Mouse (Mus musculus): ENCODE measurements around the gene Bcs1l. TPM values are rescaled to one million over a fixed set of nuclear protein-coding genes. Genes with fewer than 3 reads are reported as not detected.

Gene Bcs1l
- polyA plus RNA-seq (2017; shearing (Covaris generic)): 10 to 100 TPM in 1 of 2 experiments, 1 to 10 TPM in 1; 9.8 to 11.9 TPM

DNA sequence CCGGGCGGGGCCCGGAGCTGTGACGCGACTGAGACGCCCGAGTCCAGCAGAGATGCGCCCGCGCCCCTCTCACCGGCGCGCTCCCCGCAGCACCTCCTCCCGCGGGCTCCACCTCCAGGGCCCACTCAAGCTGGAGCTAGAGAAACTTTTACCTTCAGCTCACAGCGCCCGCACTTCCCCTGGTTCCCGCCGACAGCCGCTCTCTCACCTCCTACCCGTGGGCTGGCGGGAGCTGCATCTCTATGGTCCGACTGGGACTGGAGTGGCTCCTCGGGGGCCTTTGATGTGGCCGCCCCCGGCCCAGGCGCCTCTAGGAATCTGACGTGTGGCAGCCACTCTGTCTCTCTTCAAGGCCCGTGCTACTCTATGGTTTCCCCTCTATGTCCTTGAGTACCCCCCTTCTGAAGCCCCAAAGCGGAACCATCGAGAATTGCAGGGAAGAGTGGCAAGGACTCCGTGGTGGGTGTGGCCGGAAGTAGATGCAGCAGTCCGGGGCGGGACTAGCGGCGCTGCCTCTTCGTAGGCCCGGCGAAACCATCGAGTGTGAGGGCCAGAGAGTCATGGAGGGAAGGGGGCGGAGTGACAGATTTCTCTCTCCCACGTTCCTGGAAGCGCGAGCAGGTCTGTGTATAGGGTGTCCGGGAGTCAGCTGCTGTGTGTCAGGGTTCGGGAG, at the start of gene Bcs1l, which contains the start of gene Zfp142:
Gene Bcs1l, plus strand, starts transcription at position 517 of the 673 bp plus-strand sequence.
Gene Zfp142, minus strand, starts transcription at position 474 of the 673 bp plus-strand sequence.

GRCm38 (mm10) chr1:74542451-74542961, 45.6 kb upstream of the Bcs1l start, which contains the start of gene Plcd4:
TSS of gene Plcd4 (plus strand) at chr1:74542888.

DNA sequence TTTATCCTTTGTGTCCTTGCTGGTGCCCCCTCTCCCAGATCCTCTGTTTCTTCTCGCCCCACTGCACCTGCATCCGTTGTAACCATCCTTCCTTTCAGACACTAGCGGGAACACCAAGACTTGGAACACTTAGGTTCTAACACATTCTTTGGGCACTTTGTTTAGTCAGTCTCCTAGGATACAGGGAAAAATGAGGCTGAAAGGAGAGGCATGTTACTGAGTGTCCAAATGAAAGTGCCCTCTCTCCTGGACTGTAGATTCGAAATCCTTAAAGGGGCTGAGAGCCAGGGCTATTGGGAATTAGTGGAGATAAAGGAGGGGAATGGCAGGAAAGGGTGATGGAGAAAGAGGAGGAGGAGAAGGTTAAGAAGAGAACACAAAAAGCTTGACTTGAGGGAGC, 43.9 kb upstream of the Bcs1l start, which contains the start of gene Usp37:
Gene Usp37, minus strand, starts transcription at position 101 of the 400 bp plus-strand sequence.

DNA sequence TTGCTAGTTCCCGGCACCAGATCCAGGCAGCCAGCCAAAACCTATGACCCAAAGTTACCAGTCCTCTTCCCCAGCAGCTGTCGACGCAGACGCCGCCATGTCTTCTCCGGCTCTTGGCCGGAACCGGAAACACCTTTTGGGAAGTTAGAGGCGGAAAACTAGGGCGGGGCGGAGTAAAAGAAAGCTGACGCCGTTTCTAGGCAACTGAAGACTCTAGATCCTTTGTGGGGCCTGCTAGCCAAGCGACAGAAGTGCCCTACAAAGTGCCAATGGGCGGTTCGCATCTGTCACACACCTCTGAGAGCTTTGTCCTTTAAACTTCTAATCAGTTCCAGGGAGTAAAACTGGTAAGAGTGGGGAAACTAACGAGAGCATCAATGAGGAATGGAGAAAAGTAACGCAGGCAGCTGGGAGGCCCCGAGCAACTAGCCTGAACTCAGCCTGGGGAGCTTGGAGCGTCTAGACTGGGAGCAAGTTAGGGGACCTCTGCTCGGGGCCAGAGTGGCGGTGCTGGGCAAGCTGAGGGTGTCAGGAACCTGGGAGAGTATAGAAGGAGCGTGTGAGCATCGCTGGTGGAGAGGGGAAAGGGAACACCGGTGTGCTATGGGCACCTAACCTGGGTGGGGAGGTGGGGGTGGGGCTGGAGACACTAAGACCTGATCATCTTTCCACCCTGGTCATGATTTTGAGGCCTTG, 13.3 kb downstream of the Bcs1l start, which contains the start of the genes Rnf25 and Stk36:
Gene Rnf25, minus strand, starts transcription at position 131 of the 696 bp plus-strand sequence.
Gene Stk36, plus strand, starts transcription at position 179 of the 696 bp plus-strand sequence.

Other genes starting within 250 kb of the Bcs1l start
- not detected for gene Catip, start 226.2 kb upstream of the Bcs1l start, polyA plus RNA-seq (2017; shearing (Covaris generic))
- 1 to 10 TPM; 1.9 to 4.5 TPM for gene Slc11a1, start 213.1 kb upstream of the Bcs1l start, polyA plus RNA-seq (2017; shearing (Covaris generic))
- gene Ctdsp1, start 196.8 kb upstream of the Bcs1l start, polyA plus RNA-seq (2017; shearing (Covaris generic)): 1 to 10 TPM; 4.9 to 6.8 TPM
- under 1 TPM; 0.05 to 0.16 TPM for gene Vil1, start 178.9 kb upstream of the Bcs1l start, polyA plus RNA-seq (2017; shearing (Covaris generic))
- gene Cnot9, start 82.2 kb upstream of the Bcs1l start, polyA plus RNA-seq (2017; shearing (Covaris generic)): 10 to 100 TPM; 34.7 to 37.7 TPM
- 1 to 10 TPM in 1 of 2 experiments, under 1 TPM in 1; 0.66 to 1.5 TPM for gene Plcd4, start 45.4 kb upstream of the Bcs1l start, polyA plus RNA-seq (2017; shearing (Covaris generic))
- gene Usp37, start 44.0 kb upstream of the Bcs1l start, polyA plus RNA-seq (2017; shearing (Covaris generic)): 10 to 100 TPM; 12.0 to 13.0 TPM
- 10 to 100 TPM; 10.2 to 14.0 TPM for gene Zfp142, start within 50 bp of the Bcs1l start, polyA plus RNA-seq (2017; shearing (Covaris generic))
- 10 to 100 TPM; 19.4 to 25.8 TPM for gene Rnf25, start 13.1 kb downstream of the Bcs1l start, polyA plus RNA-seq (2017; shearing (Covaris generic))
- gene Stk36, start 13.2 kb downstream of the Bcs1l start, polyA plus RNA-seq (2017; shearing (Covaris generic)): under 1 TPM in 1 of 2 experiments, not detected in 1; 0.53 TPM
- 10 to 100 TPM; 13.3 to 24.1 TPM for gene Ttll4, start 73.5 kb downstream of the Bcs1l start, polyA plus RNA-seq (2017; shearing (Covaris generic))
- gene Cyp27a1, start 125.3 kb downstream of the Bcs1l start, polyA plus RNA-seq (2017; shearing (Covaris generic)): under 1 TPM in 1 of 2 experiments, not detected in 1; 0.66 TPM
- under 1 TPM in 1 of 2 experiments, not detected in 1; 0.15 TPM for gene Prkag3, start 160.9 kb downstream of the Bcs1l start, polyA plus RNA-seq (2017; shearing (Covaris generic))
- gene Wnt6, start 183.6 kb downstream of the Bcs1l start, polyA plus RNA-seq (2017; shearing (Covaris generic)): under 1 TPM in 1 of 2 experiments, not detected in 1; 0.68 TPM
- gene Wnt10a, start 203.2 kb downstream of the Bcs1l start, polyA plus RNA-seq (2017; shearing (Covaris generic)): 1 to 10 TPM in 1 of 2 experiments, under 1 TPM in 1; 0.74 to 1.2 TPM